Mouse (Mus musculus): ENCODE results near the gene Ctdnep1. TPM values are rescaled to one million over a fixed set of nuclear protein-coding genes. Genes with fewer than 3 reads are reported as not detected.

Ctdnep1 gene
- polyA plus RNA-seq, 1 experiment from 2014 or later: 20.6 TPM

MicroRNAs within 50 kb of the gene (microRNA counts, 519-probe panel; counts per million panel counts)
- microRNA mmu-miR-324-3p (not detected), microRNA mmu-miR-324-5p (3,314 counts per million, percentile 65 among the panel's probes with 10 or more counts)

Small RNA genes lying within 50 kb of the gene (microRNA-seq; reads per million reads assigned to microRNA genes)
- gene Gm44349 (not detected), gene Mir324 (2,234 reads per million, percentile 83 among the genes with 10 or more reads in this experiment)

Other genes starting within 250 kb of the Ctdnep1 start
- 24.1 and 25.3 TPM in 2 replicates for gene Polr2a, start 222.5 kb upstream of the Ctdnep1 start, polyA plus RNA-seq (2015; fragmentation: Nextera tagmentation; extraction: Ambion mirVana)
- 0.36 and 0.64 TPM in 2 replicates for gene Slc35g3, start 219.2 kb upstream of the Ctdnep1 start, polyA plus RNA-seq (2015; fragmentation: Nextera tagmentation; extraction: Ambion mirVana)
- 3.5 and 4.9 TPM in 2 replicates for gene Zbtb4, start 215.2 kb upstream of the Ctdnep1 start, polyA plus RNA-seq (2015; fragmentation: Nextera tagmentation; extraction: Ambion mirVana)
- gene Chrnb1, start 185.2 kb upstream of the Ctdnep1 start, polyA plus RNA-seq (2015; fragmentation: Nextera tagmentation; extraction: Ambion mirVana): 18.6 and 20.7 TPM in 2 replicates
- gene Fgf11, start 179.3 kb upstream of the Ctdnep1 start, polyA plus RNA-seq (2015; fragmentation: Nextera tagmentation; extraction: Ambion mirVana): 1.0 and 1.7 TPM in 2 replicates
- gene Tmem102, start 175.5 kb upstream of the Ctdnep1 start, polyA plus RNA-seq (2015; fragmentation: Nextera tagmentation; extraction: Ambion mirVana): 6.5 and 8.6 TPM in 2 replicates
- gene Gm39566, start 165.9 kb upstream of the Ctdnep1 start, polyA plus RNA-seq (2015; fragmentation: Nextera tagmentation; extraction: Ambion mirVana): not detected in 2 replicates
- not detected in 2 replicates for gene Spem2, start 162.7 kb upstream of the Ctdnep1 start, polyA plus RNA-seq (2015; fragmentation: Nextera tagmentation; extraction: Ambion mirVana)
- not detected in 2 replicates for gene Spem1, start 159.0 kb upstream of the Ctdnep1 start, polyA plus RNA-seq (2015; fragmentation: Nextera tagmentation; extraction: Ambion mirVana)
- 4.4 and 5.0 TPM in 2 replicates for gene Nlgn2, start 143.4 kb upstream of the Ctdnep1 start, polyA plus RNA-seq (2015; fragmentation: Nextera tagmentation; extraction: Ambion mirVana)
- gene Tmem256, start 142.6 kb upstream of the Ctdnep1 start, polyA plus RNA-seq (2015; fragmentation: Nextera tagmentation; extraction: Ambion mirVana): 443 and 452 TPM in 2 replicates
- 115 and 137 TPM in 2 replicates for gene Plscr3, start 134.8 kb upstream of the Ctdnep1 start, polyA plus RNA-seq (2015; fragmentation: Nextera tagmentation; extraction: Ambion mirVana)
- 10.8 and 11.8 TPM in 2 replicates for gene Tnk1, start 122.4 kb upstream of the Ctdnep1 start, polyA plus RNA-seq (2015; fragmentation: Nextera tagmentation; extraction: Ambion mirVana)
- not detected in 2 replicates for gene Tmem95, start 103.1 kb upstream of the Ctdnep1 start, polyA plus RNA-seq (2015; fragmentation: Nextera tagmentation; extraction: Ambion mirVana)
- 10.9 and 11.4 TPM in 2 replicates for gene Kctd11, start 99.8 kb upstream of the Ctdnep1 start, polyA plus RNA-seq (2015; fragmentation: Nextera tagmentation; extraction: Ambion mirVana)
- gene Acap1, start 85.6 kb upstream of the Ctdnep1 start, polyA plus RNA-seq (2015; fragmentation: Nextera tagmentation; extraction: Ambion mirVana): 2.1 and 3.8 TPM in 2 replicates
- gene 2810408A11Rik, start 80.2 kb upstream of the Ctdnep1 start, polyA plus RNA-seq (2015; fragmentation: Nextera tagmentation; extraction: Ambion mirVana): 7.9 and 8.6 TPM in 2 replicates
- gene Neurl4, start 80.1 kb upstream of the Ctdnep1 start, polyA plus RNA-seq (2015; fragmentation: Nextera tagmentation; extraction: Ambion mirVana): 5.7 and 6.4 TPM in 2 replicates
- 85.1 and 87.8 TPM in 2 replicates for gene Gps2, start 67.3 kb upstream of the Ctdnep1 start, polyA plus RNA-seq (2015; fragmentation: Nextera tagmentation; extraction: Ambion mirVana)
- gene Eif5a, start 59.2 kb upstream of the Ctdnep1 start, polyA plus RNA-seq (2015; fragmentation: Nextera tagmentation; extraction: Ambion mirVana): 1,390 and 1,410 TPM in 2 replicates
- gene Ybx2, start 45.4 kb upstream of the Ctdnep1 start, polyA plus RNA-seq (2015; fragmentation: Nextera tagmentation; extraction: Ambion mirVana): 2.7 and 4.9 TPM in 2 replicates
- 17.1 and 17.2 TPM in 2 replicates for gene Slc2a4, start 33.0 kb upstream of the Ctdnep1 start, polyA plus RNA-seq (2015; fragmentation: Nextera tagmentation; extraction: Ambion mirVana)
- gene Cldn7, start 16.4 kb upstream of the Ctdnep1 start, polyA plus RNA-seq (2015; fragmentation: Nextera tagmentation; extraction: Ambion mirVana): 172 and 202 TPM in 2 replicates
- 98.4 and 99.2 TPM in 2 replicates for gene Elp5, start 1.4 kb downstream of the Ctdnep1 start, polyA plus RNA-seq (2015; fragmentation: Nextera tagmentation; extraction: Ambion mirVana)
- gene Gabarap, start 10.0 kb downstream of the Ctdnep1 start, polyA plus RNA-seq (2015; fragmentation: Nextera tagmentation; extraction: Ambion mirVana): 515 and 536 TPM in 2 replicates
- 58.1 and 59.5 TPM in 2 replicates for gene Phf23, start 14.6 kb downstream of the Ctdnep1 start, polyA plus RNA-seq (2015; fragmentation: Nextera tagmentation; extraction: Ambion mirVana)
- 30.1 and 30.7 TPM in 2 replicates for gene Dvl2, start 19.4 kb downstream of the Ctdnep1 start, polyA plus RNA-seq (2015; fragmentation: Nextera tagmentation; extraction: Ambion mirVana)
- gene Acadvl, start 34.3 kb downstream of the Ctdnep1 start, polyA plus RNA-seq (2015; fragmentation: Nextera tagmentation; extraction: Ambion mirVana): 90.0 and 92.0 TPM in 2 replicates
- gene Dlg4, start 35.8 kb downstream of the Ctdnep1 start, polyA plus RNA-seq (2015; fragmentation: Nextera tagmentation; extraction: Ambion mirVana): 5.5 and 7.9 TPM in 2 replicates
- gene Asgr1, start 72.9 kb downstream of the Ctdnep1 start, polyA plus RNA-seq (2015; fragmentation: Nextera tagmentation; extraction: Ambion mirVana): 0.18 TPM in 1 of 2 replicates, not detected in the other
- 0.30 TPM in 1 of 2 replicates, not detected in the other for gene Asgr2, start 111.5 kb downstream of the Ctdnep1 start, polyA plus RNA-seq (2015; fragmentation: Nextera tagmentation; extraction: Ambion mirVana)
- 2.1 and 2.4 TPM in 2 replicates for gene Mgl2, start 149.2 kb downstream of the Ctdnep1 start, polyA plus RNA-seq (2015; fragmentation: Nextera tagmentation; extraction: Ambion mirVana)
- gene Clec10a, start 175.0 kb downstream of the Ctdnep1 start, polyA plus RNA-seq (2015; fragmentation: Nextera tagmentation; extraction: Ambion mirVana): 0.79 and 1.6 TPM in 2 replicates
- gene Slc16a11, start 231.6 kb downstream of the Ctdnep1 start, polyA plus RNA-seq (2015; fragmentation: Nextera tagmentation; extraction: Ambion mirVana): 0.48 and 1.1 TPM in 2 replicates
- 6.0 and 6.9 TPM in 2 replicates for gene Slc16a13, start 239.9 kb downstream of the Ctdnep1 start, polyA plus RNA-seq (2015; fragmentation: Nextera tagmentation; extraction: Ambion mirVana)
- 36.2 and 37.1 TPM in 2 replicates for gene Bcl6b, start 248.6 kb downstream of the Ctdnep1 start, polyA plus RNA-seq (2015; fragmentation: Nextera tagmentation; extraction: Ambion mirVana)